Mouse (Mus musculus) heart, postnatal 0 days (tissue): ENCODE results near the gene Sept14. TPM values are rescaled to one million over a fixed set of nuclear protein-coding genes. Genes with fewer than 3 reads are reported as not detected.

Experiments used
- ATAC-seq: fragments of 200-750 bp; cut with Nextera tagmentation; 2 replicates; pipeline ENCODE4 v1.8.0; 2017; ENCODE audit warnings: low read depth, moderate number of reproducible peaks, moderate library complexity; ENCODE audit not compliant: insufficient read depth
- DNase-seq: peaks from one replicate; pipeline ENCODE4 v3.0.0-alpha.2; 2016; ENCODE audit warnings: low spot score
- H3K27ac ChIP-seq: fragments of 300-500 bp; sonication (generic); 2 replicates; pipeline ENCODE4 v1.5.1; 2014; ENCODE audit warnings: low read depth, mild to moderate bottlenecking
- H3K27me3 ChIP-seq: fragments of 300-500 bp; sonication (generic); 2 replicates; pipeline ENCODE4 v1.6.1; 2014; ENCODE audit warnings: low read length, mixed read lengths; ENCODE audit not compliant: control insufficient read depth, insufficient read depth
- H3K36me3 ChIP-seq: fragments of 300-500 bp; sonication (generic); replicated peaks from 2 replicates; pipeline ENCODE4 v1.6.1; 2014; ENCODE audit warnings: low read length, mixed read lengths; ENCODE audit not compliant: control insufficient read depth, insufficient read depth
- H3K4me1 ChIP-seq: fragments of 300-500 bp; sonication (generic); 2 replicates; pipeline ENCODE4 v1.6.1; 2014; ENCODE audit warnings: antibody characterized with exemption; ENCODE audit not compliant: control insufficient read depth, insufficient read depth
- H3K4me2 ChIP-seq: fragments of 300-500 bp; sonication (generic); 2 replicates; pipeline ENCODE4 v1.6.1; 2014; ENCODE audit warnings: low read depth, mild to moderate bottlenecking, low read length, moderate library complexity
- H3K4me3 ChIP-seq: fragments of 300-500 bp; sonication (generic); 2 replicates; pipeline ENCODE4 v1.5.1; 2014; ENCODE audit warnings: low read depth, low read length
- H3K9ac ChIP-seq: fragments of 300-500 bp; sonication (generic); replicated peaks from 2 replicates; pipeline ENCODE4 v1.6.1; 2014; ENCODE audit warnings: low read depth, low read length, mixed read lengths
- H3K9me3 ChIP-seq: fragments of 300-500 bp; sonication (generic); replicated peaks from 2 replicates; pipeline ENCODE4 v1.6.1; 2016; ENCODE audit warnings: low read length; ENCODE audit not compliant: control insufficient read depth
- CTCF ChIP-seq: IDR thresholded peaks from 2 replicates; pipeline ENCODE4 v1.5.1; 2016; ENCODE audit warnings: antibody characterized with exemption, control low read depth, low read depth
- EP300 ChIP-seq: IDR thresholded peaks from 2 replicates; pipeline ENCODE4 v1.6.1; 2016; ENCODE audit warnings: antibody characterized with exemption, low read depth
- WGBS: fragments of 180-500 bp; shearing (Covaris S2); extraction: QIAGEN DNeasy Blood & Tissue Kit; methylation state at CpG from one replicate; pipeline ENCODE4 v1.1.7; 2014; 5-methylcytosine and 5-hydroxymethylcytosine counted together
- polyA plus RNA-seq: library from polyadenylated mRNA; unstranded; fragments of >200 nt; fragmentation: Nextera tagmentation; extraction: Ambion mirVana; gene quantifications from 2 replicates; pipeline ENCODE4 v1.2.1, GENCODE M21; 2015
- total RNA-seq: library from RNA; depleted of rRNA; stranded (reverse); fragments of >200 nt; gene quantifications from 2 replicates; pipeline ENCODE4 v1.2.3, GENCODE M21; 2014; ENCODE audit warnings: low replicate concordance

Gene Sept14
- total and polyA plus RNA-seq, 2 experiments from 2014 or later = not detected

DNA sequence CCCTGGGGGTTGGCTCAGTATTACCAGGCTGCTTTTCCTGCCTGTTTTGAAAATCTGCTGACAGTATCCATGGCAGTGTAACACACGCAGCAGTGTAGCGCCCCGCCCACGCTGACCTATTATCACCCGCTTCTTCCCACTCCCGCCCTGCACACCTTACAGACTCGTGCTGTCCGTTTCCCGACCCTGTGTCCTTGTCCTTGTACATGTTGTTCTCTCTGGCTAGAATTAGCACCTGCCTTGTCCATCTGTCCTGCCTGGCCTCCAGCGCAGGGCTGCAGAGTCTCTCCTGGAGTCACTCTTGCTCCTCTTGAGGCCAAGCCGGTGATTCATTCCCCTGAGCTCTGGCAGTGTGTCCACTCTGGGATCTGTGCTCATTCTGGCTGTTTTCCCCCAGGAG lies 22.0 kb upstream of the Sept14 start:
- Histone ChIP-seq H3K4me1 (peaks cover 33% of the 10 kb centered on the region), H3K27me3 (no peaks in the 10 kb centered on the region), H3K27ac (peak overlapping the region; percentile 91), H3K9ac (peak overlapping the region; percentile 52; the same call in 1 of the 2 replicates), H3K4me3 (no peak overlapping the region), H3K9me3 (no peaks in the 10 kb centered on the region), H3K4me2 (peak overlapping the region; percentile 49), H3K36me3 (no peaks in the 10 kb centered on the region)
- ATAC-seq (peak; percentile 87), DNase-seq (peak; percentile 85)
- TF ChIP-seq EP300 = peak; percentile 89
- no peak for TF ChIP-seq CTCF
- WGBS = 11% methylated on average over 11 of the region's 11 CpGs

DNA sequence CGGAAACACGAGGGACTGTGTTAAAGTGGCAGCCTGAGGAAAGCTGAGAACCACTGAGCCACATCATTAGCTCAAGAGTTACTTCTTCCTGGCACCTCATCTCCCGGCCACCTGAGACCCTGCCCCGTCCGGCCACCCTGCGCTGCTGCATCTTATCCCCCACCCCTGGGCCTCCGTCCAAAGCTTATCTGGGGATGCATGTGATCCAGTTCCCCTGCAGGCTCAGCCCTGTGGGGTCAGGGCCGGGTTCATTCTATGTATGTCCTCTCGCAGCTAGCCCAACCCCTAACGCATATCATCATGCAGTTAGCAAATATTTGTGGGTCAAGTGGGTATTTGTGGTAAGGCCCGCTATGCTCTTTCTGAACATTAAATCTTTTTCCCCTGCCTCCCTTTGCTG lies 21.0 kb upstream of the Sept14 start:
- peak overlapping the region; percentile 52 for H3K9ac ChIP-seq
- H3K4me2 ChIP-seq = peak overlapping the region; percentile 49
- no peaks in the 10 kb centered on the region for H3K9me3 ChIP-seq

DNA sequence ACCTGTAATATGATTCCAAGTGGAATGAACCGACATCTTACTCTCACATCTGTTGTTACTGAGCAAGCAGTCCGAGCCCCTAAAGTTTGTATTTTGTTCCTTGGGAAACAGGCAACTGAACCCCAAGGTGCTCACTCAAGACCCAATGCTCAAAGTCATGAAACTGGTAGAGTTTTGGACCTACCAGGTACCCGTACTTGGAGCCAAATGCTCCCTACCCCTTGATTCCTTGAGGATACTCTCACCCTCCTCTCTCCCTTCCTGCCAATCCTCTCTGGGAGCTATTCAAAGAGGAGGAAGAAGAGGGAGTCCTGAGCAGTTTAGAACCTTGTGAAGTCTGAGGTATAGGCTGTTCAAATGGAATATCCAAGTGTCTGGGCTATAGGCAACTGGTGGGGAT lies 18.5 kb upstream of the Sept14 start:
- H3K9me3 ChIP-seq = no peaks in the 10 kb centered on the region
- peaks cover 33% of the 10 kb centered on the region for H3K4me1 ChIP-seq
- DNase-seq (no peak), ATAC-seq (no peak)
- WGBS = 61% methylated on average over 3 of the region's 3 CpGs
- H3K36me3 ChIP-seq = no peaks in the 10 kb centered on the region
- H3K4me3 ChIP-seq = peak overlapping the region; percentile 77
- H3K4me2 ChIP-seq = peak overlapping the region; percentile 70
- H3K27ac ChIP-seq = no peak overlapping the region; the same call in 1 of the 2 replicates
- TF ChIP-seq EP300 = no peak
- peak overlapping the region; percentile 95; the same call in 1 of the 2 replicates for H3K9ac ChIP-seq
- H3K27me3 ChIP-seq = no peaks in the 10 kb centered on the region

More for the DNA sequence above, 21.0 kb upstream of the Sept14 start:
- H3K4me3 ChIP-seq = peak overlapping the region; percentile 4; the same call in 1 of the 2 replicates
- no peaks in the 10 kb centered on the region for H3K36me3 ChIP-seq
- no peaks in the 10 kb centered on the region for H3K27me3 ChIP-seq
- TF ChIP-seq CTCF (peak; percentile 18; the same call in 1 of the 2 replicates), EP300 (0 out of 2 replicates have a peak, but pooled peaks have one; percentile 35)
- DNase-seq (peak; percentile 73), ATAC-seq (peak; percentile 13; the same call in 1 of the 2 replicates)
- H3K4me1 ChIP-seq = peaks cover 33% of the 10 kb centered on the region
- H3K27ac ChIP-seq = peak overlapping the region; percentile 91
- WGBS = 14% methylated on average over 11 of the region's 11 CpGs

DNA sequence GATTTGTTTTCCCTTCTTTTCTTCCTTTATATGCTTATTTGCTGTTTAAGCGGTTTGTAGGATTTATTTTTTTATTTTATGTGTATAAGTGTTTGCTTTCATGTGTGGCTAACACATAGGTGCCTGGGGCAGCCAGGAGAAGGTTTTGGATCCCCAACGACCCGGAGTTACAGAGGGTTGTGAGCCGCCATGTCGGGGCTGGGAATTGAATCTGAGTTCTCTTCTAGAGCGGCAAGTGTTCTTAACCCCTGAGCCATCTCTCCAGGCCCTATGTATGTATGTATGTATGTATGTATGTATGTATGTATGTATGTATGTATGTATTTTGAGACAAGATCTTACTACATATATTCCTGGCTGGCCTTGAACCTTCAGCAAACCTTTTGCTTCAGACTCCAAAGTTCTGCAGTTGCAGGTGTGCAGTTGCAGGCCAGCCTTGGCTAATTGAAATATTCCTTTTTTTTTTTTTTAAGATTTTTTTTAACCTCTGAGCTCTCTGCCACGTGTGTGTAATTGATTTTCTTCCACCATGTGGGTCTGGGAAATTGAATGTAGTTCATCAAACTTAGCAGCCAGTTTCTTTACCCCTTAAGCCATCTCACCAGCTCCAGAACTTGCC lies 17.6 kb upstream of the Sept14 start:
- H3K36me3 ChIP-seq = no peaks in the 10 kb centered on the region
- H3K4me1 ChIP-seq = peaks cover 33% of the 10 kb centered on the region
- no peak for TF ChIP-seq CTCF
- TF ChIP-seq EP300 = no peak
- ATAC-seq = no peak
- no peaks in the 10 kb centered on the region for H3K9me3 ChIP-seq
- WGBS = 10% methylated on average over 7 of the region's 7 CpGs
- H3K9ac ChIP-seq = peak overlapping the region; percentile 95
- peak overlapping the region; percentile 77 for H3K4me3 ChIP-seq
- H3K27me3 ChIP-seq = no peaks in the 10 kb centered on the region
- peak; percentile 29 for DNase-seq
- peak overlapping the region; percentile 100 for H3K27ac ChIP-seq
- peak overlapping the region; percentile 70 for H3K4me2 ChIP-seq

DNA sequence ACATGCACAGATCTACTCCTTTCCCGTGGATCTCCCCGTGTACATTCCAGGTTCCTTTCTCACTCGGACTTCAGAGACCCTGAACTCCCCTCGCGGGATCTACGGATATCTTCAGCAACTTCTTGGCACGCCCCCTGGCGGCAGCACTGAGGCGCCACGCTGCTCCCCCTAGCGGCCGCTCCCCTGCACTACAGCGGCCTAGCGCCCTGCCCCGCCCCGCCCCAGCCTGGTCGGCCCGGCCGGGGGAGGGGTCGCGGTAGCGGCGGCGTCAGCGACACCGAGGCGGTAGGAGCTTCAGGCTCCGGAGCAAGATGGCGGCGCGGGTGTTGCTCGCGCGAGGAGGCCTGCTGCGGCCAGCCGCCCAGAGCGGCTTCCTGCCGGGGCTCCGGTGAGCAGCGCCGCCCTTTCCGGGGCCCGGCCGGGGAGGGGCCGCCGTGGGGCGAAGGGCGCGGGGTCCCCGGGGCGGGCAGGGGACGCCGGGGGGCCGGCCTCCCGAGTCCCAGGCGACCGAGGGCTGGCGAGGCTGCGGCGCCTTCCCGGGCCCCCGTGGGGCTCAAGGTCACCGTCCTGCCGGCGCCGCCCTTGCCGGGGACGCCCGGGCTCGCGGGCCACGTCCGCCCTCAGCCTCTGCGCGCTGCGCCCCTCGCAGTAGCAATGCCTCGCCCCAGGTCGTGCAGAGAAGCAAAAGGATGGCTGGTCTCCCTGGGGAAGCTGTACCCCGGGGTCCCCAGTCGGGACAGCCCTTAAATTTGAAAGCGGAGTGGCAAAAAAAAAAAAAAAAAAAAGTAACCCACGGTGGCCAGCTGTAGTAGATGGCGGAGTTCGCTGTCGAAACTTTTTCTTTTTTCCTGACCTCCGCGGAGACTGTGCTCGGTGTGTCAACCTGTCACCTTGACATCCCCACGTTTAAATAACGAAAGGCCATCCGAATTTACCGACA lies 16.8 kb upstream of the Sept14 start, which contains the start of gene Nipsnap2:
Gene Nipsnap2 (plus strand): TSS at position 230 of the 940 bp plus-strand sequence.
- Histone ChIP-seq H3K36me3 (no peaks in the 10 kb centered on the region), H3K9ac (peak within 1 kb of the TSS; percentile 95), H3K27ac (peak within 1 kb of the TSS; percentile 100), H3K27me3 (no peaks in the 10 kb centered on the region), H3K9me3 (no peaks in the 10 kb centered on the region), H3K4me2 (peak within 1 kb of the TSS; percentile 70), H3K4me3 (peak within 1 kb of the TSS; percentile 77), H3K4me1 (peaks cover 25% of the 10 kb centered on the region)
- under 1% methylated on average over 78 of the region's 93 CpGs for WGBS
- TF ChIP-seq CTCF (peak; percentile 99), EP300 (no peak)
- DNase-seq (peak; percentile 90), ATAC-seq (peak; percentile 93)
